Mouse (Mus musculus) left cerebral cortex, adult 11 months (tissue): Measurements from ENCODE around the gene Rps6kl1.

Experiments
- DNase-seq: peaks from one replicate; pipeline ENCODE4 v3.0.0; 2022; ENCODE audit warnings: low spot score

The Rps6kl1 gene

DNA sequence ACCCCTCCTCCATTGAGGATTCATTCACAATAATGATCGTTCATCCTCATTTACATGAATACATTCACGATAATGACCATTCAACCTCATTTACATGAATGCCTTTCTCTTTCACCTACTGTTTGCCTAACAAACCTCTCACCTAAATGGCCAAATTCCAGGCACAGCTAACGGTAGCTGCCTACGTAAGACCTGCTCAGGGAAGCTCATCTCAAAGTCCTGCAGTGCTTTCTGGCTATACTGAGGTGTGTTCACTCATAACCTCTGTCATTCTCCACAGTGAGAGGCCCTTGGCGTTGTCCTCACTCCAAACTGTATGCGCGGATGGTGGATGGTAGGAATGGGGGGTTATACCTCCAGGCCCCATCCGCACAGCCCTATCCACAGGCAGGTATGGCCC is 46.3 kb downstream of the Rps6kl1 start:
- no peak for DNase-seq

DNA sequence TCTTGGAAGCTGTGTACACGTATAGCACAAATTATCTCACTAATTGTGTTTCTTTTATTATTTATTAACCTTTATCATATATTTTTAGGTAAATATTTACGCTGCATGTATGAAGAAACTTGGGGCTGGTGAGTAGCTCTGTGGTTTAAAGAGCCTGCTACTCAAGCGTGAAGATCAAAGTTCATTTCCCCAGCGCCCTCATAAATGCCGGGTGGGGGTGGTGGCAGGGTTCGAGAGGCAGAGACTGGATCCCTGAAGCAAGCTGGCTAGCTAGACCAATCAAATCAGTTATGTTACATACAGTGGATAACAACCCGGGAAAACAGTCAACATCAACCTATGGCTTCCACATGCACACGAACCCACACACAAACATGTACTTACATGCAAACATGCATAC is 48.0 kb downstream of the Rps6kl1 start:
- DNase-seq, result no peak

DNA sequence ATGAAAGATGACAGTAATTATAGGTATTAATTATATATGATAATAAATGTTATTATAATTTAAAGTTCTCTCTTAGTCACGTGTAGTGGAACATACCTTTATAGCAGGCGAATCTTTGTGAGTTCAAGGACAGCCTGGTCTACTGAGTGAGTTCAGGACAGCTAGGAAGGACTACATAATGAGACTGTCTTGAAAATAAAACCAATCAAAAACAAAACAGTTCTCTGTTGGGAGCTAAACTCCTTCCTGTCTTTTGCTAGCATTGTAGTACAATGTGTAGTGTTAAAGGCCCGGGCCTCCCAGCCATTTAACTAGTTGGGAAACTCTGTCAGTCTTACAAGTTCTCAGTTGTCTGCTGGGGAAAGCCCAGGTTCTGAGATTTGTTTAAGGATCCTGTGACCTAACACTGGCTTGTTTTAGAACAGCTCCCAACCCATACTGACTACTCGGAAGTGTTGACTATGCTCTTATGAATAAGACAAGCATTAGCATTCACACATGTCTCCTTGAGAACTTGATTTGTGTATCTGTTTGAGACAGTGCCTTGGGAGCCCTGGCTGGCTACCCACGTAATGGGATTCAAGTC is 49.5 kb downstream of the Rps6kl1 start:
- no peak for DNase-seq

DNA sequence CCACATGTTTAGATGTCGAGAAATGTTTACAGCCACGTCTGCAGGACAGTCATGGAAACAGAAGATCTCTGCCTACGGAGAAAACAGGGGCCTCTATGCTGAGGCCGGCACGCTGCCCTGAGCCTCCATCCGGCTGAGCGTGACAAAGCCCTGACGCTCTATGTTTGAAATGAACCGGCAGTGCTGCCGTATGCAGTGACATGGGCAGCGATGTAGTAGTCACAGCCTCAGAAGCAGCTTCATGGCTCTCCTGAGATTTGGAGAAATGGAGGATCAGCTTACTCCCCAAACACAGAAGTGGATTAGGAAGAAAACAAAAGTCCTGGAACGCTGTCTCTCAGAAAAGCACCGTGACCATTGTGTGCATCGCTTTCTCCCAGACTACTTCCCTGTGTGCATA is 50.1 kb downstream of the Rps6kl1 start:
- DNase-seq, result no peak

DNA sequence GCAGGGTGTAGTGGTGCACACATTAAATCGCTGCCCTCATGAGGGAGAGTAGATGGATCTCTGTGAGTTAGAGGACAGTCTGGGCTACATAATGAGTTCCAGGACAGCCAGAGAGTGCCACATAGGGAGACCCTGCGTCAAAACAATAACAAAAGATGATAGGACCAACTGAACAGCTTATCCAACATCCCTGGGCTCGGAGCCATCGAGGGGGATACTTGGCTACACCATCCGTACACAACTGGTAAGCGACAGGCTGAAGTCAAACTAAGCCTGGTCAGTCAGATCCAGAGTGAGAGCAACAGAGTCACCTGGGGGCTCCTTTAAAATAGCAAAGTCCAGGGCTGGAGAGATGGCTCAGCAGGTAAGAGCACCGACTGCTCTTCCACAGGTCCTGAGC is 55.2 kb downstream of the Rps6kl1 start:
- no peak for DNase-seq

DNA sequence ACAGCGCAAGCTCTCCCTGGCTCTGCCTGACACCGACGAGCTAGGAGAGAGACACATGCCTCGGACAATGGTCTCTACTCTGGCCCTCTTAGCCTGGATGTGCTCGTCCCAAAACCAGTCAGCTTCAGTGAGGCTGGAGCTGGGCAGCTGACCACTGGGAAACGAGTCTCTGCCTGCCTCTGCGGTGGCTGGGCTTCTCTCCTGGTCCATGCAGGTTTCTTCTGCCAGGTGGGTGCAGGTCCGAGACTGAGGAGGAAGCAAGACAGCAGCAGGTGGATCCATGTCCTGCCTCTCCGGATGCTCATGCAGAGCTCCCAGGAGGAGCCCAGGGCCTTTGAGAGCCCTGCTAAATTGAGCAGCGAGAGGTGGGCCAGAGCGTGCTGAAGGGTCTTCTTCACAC is 55.9 kb downstream of the Rps6kl1 start:
- no peak for DNase-seq

DNA sequence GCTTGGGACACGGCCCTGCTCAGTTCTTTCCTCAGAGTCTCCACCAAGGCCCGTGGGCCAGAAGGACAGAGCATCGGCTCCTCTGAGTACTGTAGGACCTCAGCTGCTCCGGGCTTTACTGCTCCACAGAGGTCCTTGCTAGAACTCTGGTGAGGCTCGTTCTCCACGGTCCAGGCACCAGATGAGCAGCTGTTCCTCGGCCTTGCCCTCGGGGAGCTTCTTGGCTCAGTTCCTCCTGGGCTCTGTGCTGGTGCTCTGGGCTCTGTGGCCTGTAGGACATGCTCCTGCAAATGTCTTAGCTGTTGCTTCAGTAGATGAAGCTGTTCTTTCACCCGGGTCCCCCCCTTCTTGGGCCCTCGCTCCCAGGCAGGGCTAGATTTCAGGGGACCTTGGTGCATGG is 56.4 kb downstream of the Rps6kl1 start:
- no peak for DNase-seq

DNA sequence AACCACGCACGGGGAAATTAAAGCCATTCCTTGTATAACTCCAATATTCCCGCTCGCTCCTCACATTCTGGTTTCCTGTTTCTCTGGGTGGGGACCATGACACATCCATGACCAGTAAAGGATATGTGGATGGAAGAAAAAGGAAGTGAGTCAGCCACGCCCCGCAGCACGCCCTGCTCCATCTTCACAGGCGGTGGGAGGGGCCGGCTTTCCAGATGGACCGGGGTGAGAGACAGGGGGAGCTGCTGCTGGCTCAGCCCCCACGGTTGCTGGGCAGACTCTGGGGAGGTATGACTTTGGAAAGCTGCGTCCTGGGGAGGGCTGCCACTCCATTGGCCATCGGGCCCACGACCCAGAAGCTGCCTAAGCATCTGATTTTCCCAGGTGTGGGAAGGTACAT is 57.1 kb downstream of the Rps6kl1 start:
- DNase-seq, result no peak

DNA sequence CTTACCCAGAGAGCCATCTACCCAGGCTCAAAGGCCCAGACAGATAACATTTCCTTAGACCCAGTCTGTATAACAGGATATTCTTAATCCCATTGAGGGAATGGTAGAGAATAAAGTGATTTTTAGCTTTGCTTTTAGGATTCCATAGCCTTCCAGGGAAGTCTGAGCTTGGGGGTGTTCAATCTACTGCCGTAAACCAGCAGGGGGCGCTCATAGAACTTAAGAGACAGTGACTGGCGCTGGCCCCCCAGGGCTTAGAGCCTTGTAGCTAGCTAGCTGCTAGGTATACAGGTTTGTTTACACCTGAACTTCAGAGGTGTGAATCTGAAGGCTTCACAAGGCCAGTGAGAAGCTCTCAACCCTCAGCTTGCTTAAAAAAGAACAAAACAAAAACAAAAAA is 58.9 kb downstream of the Rps6kl1 start:
- no peak for DNase-seq

DNA sequence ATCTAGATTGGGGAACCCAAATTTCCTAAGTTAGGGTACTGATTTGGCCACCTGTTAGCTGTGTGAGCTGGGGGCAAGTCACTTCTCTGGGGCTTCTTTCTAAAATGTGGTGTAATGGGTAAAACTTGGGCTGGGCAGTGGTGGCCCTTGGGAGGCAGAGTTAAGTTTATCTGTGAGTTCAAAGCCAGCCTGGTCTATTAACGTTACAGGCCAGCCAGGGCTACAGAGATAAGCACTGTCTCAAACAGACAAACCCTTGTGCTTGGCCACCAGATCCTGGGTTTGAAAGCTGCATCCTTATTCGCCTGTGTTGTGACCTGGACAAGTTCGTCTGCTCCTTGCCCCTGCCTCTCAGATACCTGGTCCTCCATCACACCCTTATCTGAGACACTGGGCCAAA is 59.9 kb downstream of the Rps6kl1 start:
- no peak for DNase-seq

DNA sequence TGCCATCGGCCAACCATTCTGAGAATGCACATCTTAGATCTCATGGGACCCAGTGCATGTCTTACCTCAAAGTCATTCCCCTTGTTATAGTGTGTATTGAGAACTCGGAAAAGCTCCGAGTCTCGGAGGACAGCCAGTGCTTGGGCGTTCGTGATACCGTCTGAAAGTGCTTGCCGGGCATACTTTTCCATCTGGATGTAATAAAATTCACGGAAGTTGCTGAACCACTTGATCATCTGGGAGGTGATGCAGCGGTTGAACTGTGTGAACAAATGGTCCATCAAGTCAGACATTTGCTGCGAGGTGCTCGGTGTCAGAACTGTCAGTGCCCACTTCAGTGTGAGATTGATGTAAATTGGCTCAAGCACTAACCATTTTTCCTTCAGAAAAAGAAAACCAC is 63.2 kb downstream of the Rps6kl1 start:
- DNase-seq, result no peak
